Mouse (Mus musculus) urinary bladder, adult 2 months (tissue): ENCODE results near the gene Cnih2. TPM values are rescaled to one million over a fixed set of nuclear protein-coding genes. Genes with fewer than 3 reads are reported as not detected.

Source experiments
- DNase-seq: peaks from one replicate; pipeline ENCODE4 v3.0.0; 2022; ENCODE audit warnings: low spot score
- polyA plus RNA-seq: library from polyadenylated mRNA; depleted of rRNA; stranded (reverse); fragments of >200 nt; gene quantifications from 2 replicates; pipeline ENCODE4 v1.2.3, GENCODE M21; 2012

Cnih2 gene
- polyA plus RNA-seq, 1 experiment = 1.5 TPM

- DNase-seq = no peak
These were observed 29.6 kb downstream of the Cnih2 start for GRCm38 (mm10) chr19:5068570-5069234.

GRCm38 (mm10) chr19:5067867-5068569 is 30.3 kb downstream of the Cnih2 start, which contains the start of gene Cd248:
TSS of gene Cd248 (plus strand) at chr19:5068078.
- no peak for DNase-seq

- no peak for DNase-seq
These were observed 31.1 kb downstream of the Cnih2 start for GRCm38 (mm10) chr19:5067040-5067799.

GRCm38 (mm10) chr19:5065104-5065503 is 33.2 kb downstream of the Cnih2 start:
- DNase-seq = no peak

GRCm38 (mm10) chr19:5062446-5062845 is 35.9 kb downstream of the Cnih2 start:
- DNase-seq = no peak

- no peak for DNase-seq
These were observed 36.3 kb downstream of the Cnih2 start for GRCm38 (mm10) chr19:5062041-5062440.

- DNase-seq = no peak
These were observed 37.7 kb downstream of the Cnih2 start for GRCm38 (mm10) chr19:5060365-5061330.

GRCm38 (mm10) chr19:5058801-5059771 is 39.2 kb downstream of the Cnih2 start:
- no peak for DNase-seq

- no peak for DNase-seq
These were observed 40.2 kb downstream of the Cnih2 start for GRCm38 (mm10) chr19:5057876-5058775.

- no peak for DNase-seq
These were observed 42.1 kb downstream of the Cnih2 start for GRCm38 (mm10) chr19:5056251-5056650.

- DNase-seq = no peak
These were observed 44.4 kb downstream of the Cnih2 start for GRCm38 (mm10) chr19:5053909-5054308.

GRCm38 (mm10) chr19:5052853-5053252 is 45.5 kb downstream of the Cnih2 start:
- no peak for DNase-seq

GRCm38 (mm10) chr19:5052166-5052822 is 46.0 kb downstream of the Cnih2 start:
- no peak for DNase-seq

- DNase-seq = no peak
These were observed 46.8 kb downstream of the Cnih2 start for GRCm38 (mm10) chr19:5051515-5051914.

GRCm38 (mm10) chr19:5051031-5051430 is 47.3 kb downstream of the Cnih2 start:
- DNase-seq = no peak

GRCm38 (mm10) chr19:5050047-5050905 is 48.0 kb downstream of the Cnih2 start, which contains the start of gene Rin1:
TSS of gene Rin1 (plus strand) at chr19:5050481.
- DNase-seq = peak; percentile 66

GRCm38 (mm10) chr19:5049325-5049724 is 49.0 kb downstream of the Cnih2 start:
- DNase-seq = peak; percentile 23
